22 mouse cellular contexts compared by ENCODE assay signal in genomic region chr9:64697006-64697405, GRCm38 (mm10). TPM values are rescaled to one million over a fixed set of nuclear protein-coding genes. Genes with fewer than 3 reads are reported as not detected.
DNase-seq lines count a peak whose midpoint lies in the region; ATAC-seq and TF ChIP-seq lines count a peak whose summit lies in the region.
"Had no signal": no experiment of that assay in that cellular context is flagged by ENCODE, and none has a peak within 500 bp of the region (broad histone marks: within the 10 kb centered on the region; RNA-seq: fewer than 3 reads in every experiment).

No protein-coding gene starts in this region.

- H3K36me3 ChIP-seq in heart, embryonic 11.5 days (ENCODE audit: control insufficient read depth, insufficient read depth, low read length): peaks cover 6% of the 10 kb centered on the region; the same call in 1 of the 2 replicates
- H3K36me3 ChIP-seq in liver, embryonic 11.5 days (ENCODE audit: control insufficient read depth, insufficient read depth, low read length): peaks cover 8% of the 10 kb centered on the region; the same call in 1 of the 2 replicates
- H3K36me3 ChIP-seq in liver, postnatal 0 days (replicated peaks; ENCODE audit: insufficient read depth, low read length): peaks cover 16% of the 10 kb centered on the region
- H3K36me3 ChIP-seq in CH12.LX (replicated peaks in 1 of 2; ENCODE audit: control insufficient read depth in 1 of 2, insufficient read depth in 1 of 2, low read length in 1 of 2): peaks cover 24 to 85% of the 10 kb centered on the region in 2 experiments

- H3K4me2 ChIP-seq in heart, embryonic 11.5 days: no peak overlapping the region
- no peak overlapping the region for H3K4me2 ChIP-seq in liver, embryonic 11.5 days
- H3K4me2 ChIP-seq in liver, postnatal 0 days (ENCODE audit: low read depth, low read length): no peak overlapping the region
- no peak overlapping the region for H3K4me2 ChIP-seq in CH12.LX (ENCODE audit: insufficient read depth, low read depth, poor library complexity, severe bottlenecking)
- H3K4me2 ChIP-seq: embryonic facial prominence, embryonic 13.5 days; embryonic facial prominence, embryonic 15.5 days; forebrain, embryonic 13.5 days; forebrain, embryonic 15.5 days had no signal

- H3K4me3 ChIP-seq in heart, embryonic 11.5 days (ENCODE audit: low read depth, low read length): no peak overlapping the region
- H3K4me3 ChIP-seq in liver, embryonic 11.5 days (ENCODE audit: low read depth, low read length): no peak overlapping the region
- no peak overlapping the region for H3K4me3 ChIP-seq in liver, postnatal 0 days (ENCODE audit: low read depth, low read length)
- no peak overlapping the region for H3K4me3 ChIP-seq in CH12.LX (replicated peaks in 1 of 3; ENCODE audit: low read depth in 2 of 3, low read length in 2 of 3, poor library complexity in 1 of 3)
- H3K4me3 ChIP-seq: embryonic facial prominence, embryonic 13.5 days; embryonic facial prominence, embryonic 15.5 days; forebrain, embryonic 13.5 days; forebrain, embryonic 15.5 days had no signal

- ATAC-seq in heart, embryonic 11.5 days (replicated peaks; ENCODE audit: insufficient number of reproducible peaks, low FRiP score, low TSS enrichment): no peak
- ATAC-seq in liver, embryonic 11.5 days (replicated peaks; ENCODE audit: low FRiP score): no peak
- no peak for ATAC-seq in liver, postnatal 0 days
- ATAC-seq: CD4-positive, CD25-positive, alpha-beta regulatory T cell, adult 4 months; forebrain, embryonic 13.5 days; forebrain, embryonic 15.5 days; forebrain, postnatal 0 days had no signal

- no peak overlapping the region for H3K27ac ChIP-seq in heart, embryonic 11.5 days (ENCODE audit: low read depth, low read length)
- no peak overlapping the region for H3K27ac ChIP-seq in liver, embryonic 11.5 days (ENCODE audit: low read depth, low read length)
- no peak overlapping the region for H3K27ac ChIP-seq in liver, postnatal 0 days (ENCODE audit: low read depth)
- no peak overlapping the region for H3K27ac ChIP-seq in CH12.LX (ENCODE audit: insufficient read depth, low read depth)
- H3K27ac ChIP-seq: embryonic facial prominence, embryonic 13.5 days; embryonic facial prominence, embryonic 15.5 days; forebrain, embryonic 13.5 days; forebrain, embryonic 15.5 days had no signal

- dilution Hi-C loops in CH12.LX (cut with MboI; ENCODE audit: extremely low pct_ligation_motif_present, extremely low pct_unique_long_range_greater_than_20kb, low sequenced_read_pairs): no loop called here

- in situ Hi-C loops in CH12.LX (cut with MboI; ENCODE audit: low pct_ligation_motif_present, low pct_unique_long_range_greater_than_20kb, low sequenced_read_pairs): no loop called here

- 62% methylated on average over 1 of the region's 1 CpGs for WGBS in heart, embryonic 11.5 days (ENCODE audit: insufficient replicate concordance)
- WGBS in liver, embryonic 11.5 days: 76% methylated on average over 1 of the region's 1 CpGs
- WGBS in liver, postnatal 0 days (ENCODE audit: insufficient replicate concordance): 76% methylated on average over 1 of the region's 1 CpGs

- no peaks in the 10 kb centered on the region for H3K4me1 ChIP-seq in heart, embryonic 11.5 days (ENCODE audit: control insufficient read depth, insufficient read depth, low read length)
- no peaks in the 10 kb centered on the region for H3K4me1 ChIP-seq in liver, embryonic 11.5 days (replicated peaks; ENCODE audit: control insufficient read depth, insufficient read depth, low read length)
- H3K4me1 ChIP-seq in liver, postnatal 0 days (ENCODE audit: insufficient read depth): peaks cover 2% of the 10 kb centered on the region; the same call in 1 of the 2 replicates
- H3K4me1 ChIP-seq in CH12.LX (ENCODE audit: control insufficient read depth in 1 of 2, insufficient read depth in 2 of 2): peaks cover 16 to 68% of the 10 kb centered on the region in 2 experiments
- H3K4me1 ChIP-seq: embryonic facial prominence, embryonic 13.5 days; forebrain, embryonic 13.5 days; forebrain, embryonic 15.5 days had no signal

- TF ChIP-seq RAD21 in CH12.LX (IDR thresholded peaks at IDR 0.05; ENCODE audit: low read depth, low read length): no peak

- no peak for TF ChIP-seq POLR2A in CH12.LX (IDR thresholded peaks at IDR 0.05; ENCODE audit: low read depth, low read length)

- no peak overlapping the region for H3K9ac ChIP-seq in heart, embryonic 11.5 days (ENCODE audit: low read depth, low read length)
- H3K9ac ChIP-seq in liver, embryonic 11.5 days (ENCODE audit: low read depth, low read length): no peak overlapping the region
- H3K9ac ChIP-seq in liver, postnatal 0 days (replicated peaks): no peak overlapping the region
- no peak overlapping the region for H3K9ac ChIP-seq in CH12.LX (ENCODE audit: insufficient read depth, low read depth)
- H3K9ac ChIP-seq: embryonic facial prominence, embryonic 13.5 days; embryonic facial prominence, embryonic 15.5 days; forebrain, embryonic 13.5 days; forebrain, embryonic 15.5 days; forebrain, postnatal 0 days had no signal

- H3K79me2 ChIP-seq in CH12.LX (replicated peaks; ENCODE audit: control insufficient read depth, extremely low read depth, insufficient read depth, poor library complexity, severe bottlenecking): no peaks in the 10 kb centered on the region; the same call in 1 of the 2 replicates

- no peak for TF ChIP-seq CTCF in liver, postnatal 0 days (IDR thresholded peaks at IDR 0.05; ENCODE audit: low read depth)
- TF ChIP-seq CTCF in CH12.LX (conservative IDR thresholded peaks at IDR 0.05 in 1 of 2, IDR thresholded peaks at IDR 0.05 in 1 of 2; ENCODE audit: low read depth in 2 of 2, low read length in 2 of 2): no peak

- intact Hi-C loops in gastrocnemius, postnatal 14 days (cut with DNase I; ENCODE audit: low total_unique reads): no loop called here

- no peaks in the 10 kb centered on the region for H3K27me3 ChIP-seq in heart, embryonic 11.5 days (ENCODE audit: control insufficient read depth, insufficient read depth, low read length)
- H3K27me3 ChIP-seq in liver, embryonic 11.5 days (replicated peaks; ENCODE audit: control insufficient read depth, insufficient read depth, low read length): no peaks in the 10 kb centered on the region
- no peaks in the 10 kb centered on the region for H3K27me3 ChIP-seq in liver, postnatal 0 days (ENCODE audit: insufficient read depth, low read length)
- H3K27me3 ChIP-seq in CH12.LX (replicated peaks): no peaks in the 10 kb centered on the region
- H3K27me3 ChIP-seq: embryonic facial prominence, embryonic 13.5 days; embryonic facial prominence, embryonic 15.5 days; forebrain, embryonic 13.5 days; forebrain, embryonic 15.5 days had no signal

- peak; percentile 82 for DNase-seq in heart, adult 11 months
- peak; percentile 30 for DNase-seq in liver, embryonic 11.5 days (ENCODE audit: low spot score)
- no peak for DNase-seq in liver, postnatal 0 days
- no peak for DNase-seq in CH12.LX (ENCODE audit: extremely low read depth)
- no peak for DNase-seq in gastrocnemius, postnatal 14 days
- DNase-seq: adrenal gland, postnatal 10 days; adrenal gland, postnatal 25 days; B cell, adult 2 months; cerebellum, adult 11 months; cerebellum, adult 18-20 months; cerebellum, adult 8-10 months; cerebellum, adult 9-11 months; cerebellum, postnatal 14 days; cerebellum, postnatal 36 days; embryo, embryonic 11 days; forebrain, postnatal 0 days had no signal

- no peaks in the 10 kb centered on the region for H3K9me3 ChIP-seq in heart, embryonic 11.5 days (replicated peaks; ENCODE audit: control insufficient read depth, low read length)
- H3K9me3 ChIP-seq in liver, embryonic 11.5 days (ENCODE audit: control insufficient read depth, low read length): no peaks in the 10 kb centered on the region
- H3K9me3 ChIP-seq in liver, postnatal 0 days (ENCODE audit: low read length): no peaks in the 10 kb centered on the region
- H3K9me3 ChIP-seq in CH12.LX (replicated peaks; ENCODE audit: low read length): no peaks in the 10 kb centered on the region
- H3K9me3 ChIP-seq: embryonic facial prominence, embryonic 13.5 days; embryonic facial prominence, embryonic 15.5 days; forebrain, embryonic 13.5 days; forebrain, embryonic 15.5 days had no signal

- TF ChIP-seq EP300 in liver, postnatal 0 days (IDR thresholded peaks at IDR 0.05; ENCODE audit: low read depth): no peak
- TF ChIP-seq EP300 in CH12.LX (IDR thresholded peaks at IDR 0.05; ENCODE audit: low read length): no peak

TF ChIP-seq in CH12.LX, 34 proteins besides CTCF, POLR2A, EP300 and RAD21:
- TF ChIP-seq TBP (conservative IDR thresholded peaks at IDR 0.05; ENCODE audit: low read depth, low read length) (no peak), IRF4 (IDR thresholded peaks at IDR 0.05; ENCODE audit: low read depth, low read length) (peak; percentile 31; the same call in 1 of the 2 replicates)

RNA-seq across cellular contexts. Expression of gene Rab11a, which starts 40.6 kb away (rescaled TPM):
- 360 and 376 TPM in 2 replicates for polyA plus RNA-seq in heart, embryonic 11.5 days (2014; fragmentation: Nextera tagmentation; extraction: Ambion mirVana)
- polyA plus RNA-seq in liver, embryonic 11.5 days (2014; fragmentation: Nextera tagmentation; extraction: Ambion mirVana): 341 TPM in 2 replicates
- polyA plus RNA-seq in liver, postnatal 0 days (2015; fragmentation: Nextera tagmentation; extraction: Ambion mirVana): 331 and 349 TPM in 2 replicates
- total RNA-seq in CH12.LX (2012; rRNA removed) (86.0 and 109 TPM in 2 replicates), CH12.LX (2014; rRNA removed) (168 TPM in 2 replicates)
- polyA plus RNA-seq in CH12.LX (2012; ENCODE audit: insufficient read length, low read depth): 189 and 193 TPM in 2 replicates
- 100 to 1,000 TPM; 116 to 134 TPM for total RNA-seq in gastrocnemius, postnatal 14 days (2021)

Comparison
In these comparisons a context has a peak if more than half of its experiments do, and no peak if none do; other contexts are left out.
1. DNase-seq: peak in heart, adult 11 months (single experiment) and liver, embryonic 11.5 days (single experiment); none in liver, postnatal 0 days (single experiment), CH12.LX (single experiment) and gastrocnemius, postnatal 14 days (single experiment).